Mouse (Mus musculus) cerebellum, adult 2 months (tissue): ENCODE data around the gene Myo1b. TPM values are rescaled to one million over a fixed set of nuclear protein-coding genes. Genes with fewer than 3 reads are reported as not detected.

ENCODE experiments used
- DNase-seq, 2 experiments: peaks; one replicate each; pipeline ENCODE4 v3.0.0; 2021
- H3K27ac ChIP-seq: fragments of 200-500 bp; 2 replicates; pipeline ENCODE4 v1.5.1; 2012; ENCODE audit warnings: low read length, control low read depth, inconsistent platforms; ENCODE audit not compliant: insufficient read depth
- H3K27me3 ChIP-seq: fragments of 200-500 bp; 2 replicates; pipeline ENCODE4 v1.6.1; 2012; ENCODE audit warnings: inconsistent platforms, mild to moderate bottlenecking, low read length, moderate library complexity; ENCODE audit not compliant: control insufficient read depth, insufficient read depth
- H3K4me1 ChIP-seq: fragments of 200-500 bp; 2 replicates; pipeline ENCODE4 v1.6.1; 2011; ENCODE audit warnings: low read length; ENCODE audit not compliant: control insufficient read depth, insufficient read depth
- H3K4me3 ChIP-seq: fragments of 200-500 bp; replicated peaks from 2 replicates; pipeline ENCODE3; 2011; ENCODE audit warnings: mild to moderate bottlenecking, low read depth, low read length, control low read depth; ENCODE audit not compliant: insufficient read depth
- CTCF ChIP-seq: fragments of 200-500 bp; IDR thresholded peaks from 2 replicates; pipeline ENCODE4 v1.5.1; 2011; ENCODE audit warnings: low read depth, mild to moderate bottlenecking, control low read depth, low read length, moderate library complexity, borderline replicate concordance; ENCODE audit not compliant: insufficient read depth
- POLR2A ChIP-seq: fragments of 200-500 bp; IDR thresholded peaks from 2 replicates; pipeline ENCODE4 v1.6.1; 2011; ENCODE audit warnings: low read length, control low read depth, borderline replicate concordance; ENCODE audit not compliant: insufficient read depth
- WGBS: fragments of 180-500 bp; shearing (Covaris S2); methylation state at CpG from one replicate; pipeline ENCODE4 v1.1.7; 2018; 5-methylcytosine and 5-hydroxymethylcytosine counted together
- polyA plus RNA-seq: library from polyadenylated mRNA; depleted of rRNA; stranded (reverse); fragments of >200 nt; gene quantifications from 2 replicates; pipeline ENCODE4 v1.2.3, GENCODE M21; 2012

The Myo1b gene
- polyA plus RNA-seq, 1 experiment: 10.2 TPM

DNA sequence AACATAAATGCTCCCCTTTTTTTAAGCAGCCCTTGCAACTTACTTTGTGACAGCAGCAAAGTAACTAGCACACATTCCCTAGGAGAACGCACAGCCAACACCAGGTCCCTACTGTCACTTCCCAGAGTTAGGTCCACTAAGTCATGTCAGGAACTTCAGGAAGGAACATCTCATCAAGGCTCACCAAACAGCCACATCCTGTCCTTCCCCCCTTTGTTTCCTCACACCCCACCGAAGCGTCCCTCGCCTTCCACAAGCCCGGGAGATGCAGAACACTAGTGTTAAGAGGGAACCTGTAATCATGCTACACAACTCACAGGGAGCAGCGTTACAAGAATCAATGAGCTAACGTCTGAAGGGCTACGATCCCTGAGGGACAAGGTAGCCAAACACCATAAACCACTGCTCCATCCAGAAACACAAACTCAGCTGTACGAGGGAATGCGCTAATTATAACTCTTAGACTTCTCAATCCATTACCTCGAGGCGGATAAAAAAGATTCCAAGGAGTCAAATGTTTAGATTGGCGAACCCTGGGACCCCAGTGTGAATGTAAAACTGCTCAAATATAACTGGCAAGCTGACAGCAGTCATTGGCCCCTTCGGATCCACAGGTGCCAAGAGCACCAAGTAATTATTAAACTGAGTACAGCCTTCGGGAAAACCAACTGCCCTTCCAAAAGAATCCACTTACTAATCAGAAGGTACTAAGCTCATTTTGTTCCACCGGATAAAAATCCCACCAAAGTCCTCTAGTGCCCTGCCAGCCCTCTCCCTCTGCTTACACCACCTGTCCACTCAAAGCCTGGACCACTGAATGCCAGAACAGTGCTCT, 22.1 kb downstream of the Myo1b start:
- Histone ChIP-seq H3K4me3 (no peak overlapping the region), H3K27me3 (no peaks in the 10 kb centered on the region), H3K27ac (no peak overlapping the region), H3K4me1 (no peaks in the 10 kb centered on the region)
- no peak for TF ChIP-seq CTCF
- no peak for TF ChIP-seq POLR2A
- DNase-seq: no peak
- WGBS: 55% methylated on average over 16 of the region's 16 CpGs

DNA sequence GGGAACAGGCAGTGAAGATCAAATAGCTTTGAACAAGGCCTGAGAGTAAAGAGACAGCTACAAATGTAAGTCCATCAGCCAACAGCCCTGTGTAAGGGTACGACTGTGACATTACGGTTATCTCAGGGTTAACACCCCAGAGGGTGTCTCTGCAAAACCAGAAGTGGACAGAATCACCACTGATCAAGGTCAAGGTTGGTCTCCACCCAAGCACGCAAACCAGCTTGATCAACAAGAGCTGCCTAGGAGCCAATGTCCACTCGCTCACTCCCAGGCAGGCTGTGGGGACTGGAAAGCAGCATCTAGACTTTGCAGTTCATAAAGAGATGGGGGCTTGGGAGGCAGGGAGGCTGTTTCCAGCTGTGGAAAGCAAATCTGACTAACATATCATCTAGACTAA, 23.9 kb downstream of the Myo1b start:
- no peak for DNase-seq
- WGBS: 94% methylated on average over 4 of the region's 4 CpGs
- Histone ChIP-seq H3K27ac (no peak overlapping the region), H3K4me1 (peaks cover 5% of the 10 kb centered on the region; the same call in 1 of the 2 replicates), H3K4me3 (no peak overlapping the region), H3K27me3 (no peaks in the 10 kb centered on the region)
- TF ChIP-seq POLR2A: no peak
- no peak for TF ChIP-seq CTCF

DNA sequence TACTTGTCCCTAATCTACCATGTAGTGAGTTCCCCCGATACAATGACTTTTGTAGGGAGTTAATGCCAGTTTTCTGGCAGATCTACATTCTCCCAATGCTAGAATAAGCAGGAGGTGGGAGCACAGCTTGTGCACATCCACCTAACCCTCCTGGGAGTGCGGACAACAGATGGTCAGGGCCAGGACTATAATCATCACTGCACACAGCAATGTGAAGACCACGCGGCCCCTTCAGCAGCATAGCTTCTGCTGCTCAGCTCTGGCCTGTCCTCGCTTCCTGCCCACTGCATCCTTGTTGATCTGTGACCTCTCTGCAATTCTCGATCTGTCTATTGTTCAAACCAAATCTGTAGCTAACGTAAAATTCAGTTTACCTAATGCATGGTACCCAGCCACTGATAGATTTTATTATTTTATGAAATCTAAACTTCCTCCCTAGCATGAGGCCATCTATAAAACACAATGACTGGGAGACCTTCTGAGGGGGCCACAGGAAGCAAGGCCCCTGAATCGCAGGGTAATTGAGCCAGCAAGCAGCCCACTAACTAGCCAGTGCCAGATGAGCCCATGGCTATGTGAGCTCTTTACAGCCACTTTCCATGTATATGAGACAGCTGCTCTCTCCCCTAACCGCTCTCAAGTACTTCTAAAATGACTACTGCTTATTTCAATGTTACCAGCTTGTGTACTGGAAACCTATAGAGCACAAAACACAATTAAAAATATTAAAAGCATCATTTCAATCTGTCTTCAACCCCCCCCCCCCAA, 27.6 kb downstream of the Myo1b start:
- Histone ChIP-seq H3K4me3 (no peak overlapping the region), H3K27me3 (no peaks in the 10 kb centered on the region), H3K27ac (no peak overlapping the region), H3K4me1 (peaks cover 5% of the 10 kb centered on the region)
- TF ChIP-seq CTCF (no peak), POLR2A (no peak)
- WGBS: 68% methylated on average over 9 of the region's 9 CpGs
- DNase-seq: no peak

- no peak overlapping the region for H3K27ac ChIP-seq
- WGBS: 27% methylated on average over 8 of the region's 8 CpGs
- DNase-seq: peak; percentile 13 to 33
- H3K27me3 ChIP-seq: no peaks in the 10 kb centered on the region
- no peak overlapping the region for H3K4me3 ChIP-seq
- TF ChIP-seq CTCF: no peak
- no peak for TF ChIP-seq POLR2A
- H3K4me1 ChIP-seq: peaks cover 5% of the 10 kb centered on the region
These were observed 30.4 kb downstream of the Myo1b start for GRCm38 (mm10) chr1:51885356-51885983.

- WGBS: 94% methylated on average over 2 of the region's 2 CpGs
- peaks cover 5% of the 10 kb centered on the region for H3K4me1 ChIP-seq
- no peak for DNase-seq
- H3K27ac ChIP-seq: no peak overlapping the region
- TF ChIP-seq POLR2A (no peak), CTCF (no peak)
- no peak overlapping the region for H3K4me3 ChIP-seq
- no peaks in the 10 kb centered on the region for H3K27me3 ChIP-seq
These were observed 32.7 kb downstream of the Myo1b start for GRCm38 (mm10) chr1:51883211-51883610.

- no peak for DNase-seq
- Histone ChIP-seq H3K27ac (no peak overlapping the region), H3K27me3 (no peaks in the 10 kb centered on the region), H3K4me1 (peaks cover under 1% of the 10 kb centered on the region), H3K4me3 (no peak overlapping the region)
- no peak for TF ChIP-seq CTCF
- no peak for TF ChIP-seq POLR2A
- WGBS: 97% methylated on average over 10 of the region's 10 CpGs
These were observed 33.1 kb downstream of the Myo1b start for GRCm38 (mm10) chr1:51882752-51883151.

GRCm38 (mm10) chr1:51879927-51880814, 35.7 kb downstream of the Myo1b start:
- no peaks in the 10 kb centered on the region for H3K27me3 ChIP-seq
- H3K4me1 ChIP-seq: no peaks in the 10 kb centered on the region
- DNase-seq: no peak
- WGBS: 73% methylated on average over 12 of the region's 12 CpGs
- TF ChIP-seq POLR2A: no peak
- TF ChIP-seq CTCF: no peak
- no peak overlapping the region for H3K4me3 ChIP-seq
- H3K27ac ChIP-seq: no peak overlapping the region
